Mouse (Mus musculus) gastrocnemius, adult 2 months (tissue): ENCODE data around the gene Slc34a2. TPM values are rescaled to one million over a fixed set of nuclear protein-coding genes. Genes with fewer than 3 reads are reported as not detected.

Experiments
- DNase-seq: peaks from one replicate; pipeline ENCODE4 v3.0.0; 2022
- H3K27ac ChIP-seq: fragments of 200-600 bp; 2 replicates; pipeline ENCODE4 v1.8.1; 2022; ENCODE audit warnings: mild to moderate bottlenecking
- H3K4me3 ChIP-seq: fragments of 200-600 bp; 2 replicates; pipeline ENCODE4 v1.8.1; 2022; ENCODE audit warnings: mild to moderate bottlenecking, moderate library complexity
- CTCF ChIP-seq: fragments of 200-600 bp; IDR thresholded peaks from 2 replicates; pipeline ENCODE4 v1.8.1; 2022; ENCODE audit warnings: antibody characterized with exemption, mild to moderate bottlenecking, moderate library complexity
- intact Hi-C: fragments of 180-260 bp; cut with DNase I; formaldehyde crosslinking; loops from one replicate; pipeline ENCODE4 v1.15.1; 2025
- total RNA-seq, 2 experiments: library from RNA; stranded (reverse); gene quantifications; 2 replicates each; pipeline ENCODE4 v1.2.3; 2021

Gene Slc34a2
- total RNA-seq, 2 experiments from 2014 or later, result not detected

- Histone ChIP-seq H3K27ac (no peak overlapping the region), H3K4me3 (no peak overlapping the region)
- intact Hi-C loops, result no loop called here
- no peak for DNase-seq
- TF ChIP-seq CTCF, result no peak
These were observed 33.9 kb upstream of the Slc34a2 start for GRCm38 (mm10) chr5:53003981-53004380.

- TF ChIP-seq CTCF, result no peak
- no peak for DNase-seq
- intact Hi-C loops, result no loop called here
- Histone ChIP-seq H3K27ac (no peak overlapping the region), H3K4me3 (no peak overlapping the region)
These were observed 28.7 kb upstream of the Slc34a2 start for GRCm38 (mm10) chr5:53009027-53009769.

GRCm38 (mm10) chr5:53009770-53010133, 28.1 kb upstream of the Slc34a2 start:
- H3K27ac ChIP-seq, result no peak overlapping the region
- TF ChIP-seq CTCF, result no peak
- DNase-seq, result no peak
- no peak overlapping the region for H3K4me3 ChIP-seq
- intact Hi-C loops, result no loop called here

GRCm38 (mm10) chr5:53011327-53011726, 26.6 kb upstream of the Slc34a2 start:
- Histone ChIP-seq H3K27ac (no peak overlapping the region), H3K4me3 (no peak overlapping the region)
- DNase-seq, result no peak
- TF ChIP-seq CTCF, result no peak
- intact Hi-C loops, result no loop called here

- no peak overlapping the region for H3K4me3 ChIP-seq
- intact Hi-C loops, result no loop called here
- no peak overlapping the region for H3K27ac ChIP-seq
- no peak for TF ChIP-seq CTCF
- DNase-seq, result no peak
These were observed 21.3 kb upstream of the Slc34a2 start for GRCm38 (mm10) chr5:53016606-53017005.

- no peak for TF ChIP-seq CTCF
- no peak for DNase-seq
- Histone ChIP-seq H3K27ac (no peak overlapping the region), H3K4me3 (no peak overlapping the region)
- intact Hi-C loops, result no loop called here
These were observed 19.6 kb upstream of the Slc34a2 start for GRCm38 (mm10) chr5:53018316-53018715.

GRCm38 (mm10) chr5:53023432-53023831, 14.4 kb upstream of the Slc34a2 start:
- no peak for TF ChIP-seq CTCF
- Histone ChIP-seq H3K4me3 (no peak overlapping the region), H3K27ac (no peak overlapping the region)
- no peak for DNase-seq
- intact Hi-C loops, result no loop called here

GRCm38 (mm10) chr5:53023901-53024300, 14.0 kb upstream of the Slc34a2 start:
- Histone ChIP-seq H3K27ac (no peak overlapping the region), H3K4me3 (no peak overlapping the region)
- no peak for TF ChIP-seq CTCF
- no peak for DNase-seq
- intact Hi-C loops, result no loop called here

- no peak overlapping the region for H3K4me3 ChIP-seq
- no peak for DNase-seq
- H3K27ac ChIP-seq, result no peak overlapping the region
- intact Hi-C loops, result no loop called here
- TF ChIP-seq CTCF, result no peak
These were observed 12.5 kb upstream of the Slc34a2 start for GRCm38 (mm10) chr5:53025276-53025973.

- H3K27ac ChIP-seq, result no peak overlapping the region
- no peak for TF ChIP-seq CTCF
- DNase-seq, result no peak
- intact Hi-C loops, result no loop called here
- no peak overlapping the region for H3K4me3 ChIP-seq
These were observed 6.5 kb upstream of the Slc34a2 start for GRCm38 (mm10) chr5:53031346-53031745.

- H3K4me3 ChIP-seq, result no peak overlapping the region
- no peak for DNase-seq
- TF ChIP-seq CTCF, result no peak
- intact Hi-C loops, result no loop called here
- no peak overlapping the region for H3K27ac ChIP-seq
These were observed 4.3 kb downstream of the Slc34a2 start for GRCm38 (mm10) chr5:53042034-53042748.

GRCm38 (mm10) chr5:53042771-53043371, 5.0 kb downstream of the Slc34a2 start:
- DNase-seq, result no peak
- TF ChIP-seq CTCF, result no peak
- no peak overlapping the region for H3K4me3 ChIP-seq
- intact Hi-C loops, result no loop called here
- H3K27ac ChIP-seq, result no peak overlapping the region

GRCm38 (mm10) chr5:53043716-53044115, 5.8 kb downstream of the Slc34a2 start:
- no peak overlapping the region for H3K4me3 ChIP-seq
- no peak for TF ChIP-seq CTCF
- no peak for DNase-seq
- no peak overlapping the region for H3K27ac ChIP-seq
- intact Hi-C loops, result no loop called here
